Mouse (Mus musculus) ovary, postnatal 14 days (tissue): ENCODE measurements around the gene Actl7b.

ENCODE experiments used
- DNase-seq: peaks from one replicate; pipeline ENCODE4 v3.0.0; 2022; ENCODE audit warnings: low spot score

Gene Actl7b

DNA sequence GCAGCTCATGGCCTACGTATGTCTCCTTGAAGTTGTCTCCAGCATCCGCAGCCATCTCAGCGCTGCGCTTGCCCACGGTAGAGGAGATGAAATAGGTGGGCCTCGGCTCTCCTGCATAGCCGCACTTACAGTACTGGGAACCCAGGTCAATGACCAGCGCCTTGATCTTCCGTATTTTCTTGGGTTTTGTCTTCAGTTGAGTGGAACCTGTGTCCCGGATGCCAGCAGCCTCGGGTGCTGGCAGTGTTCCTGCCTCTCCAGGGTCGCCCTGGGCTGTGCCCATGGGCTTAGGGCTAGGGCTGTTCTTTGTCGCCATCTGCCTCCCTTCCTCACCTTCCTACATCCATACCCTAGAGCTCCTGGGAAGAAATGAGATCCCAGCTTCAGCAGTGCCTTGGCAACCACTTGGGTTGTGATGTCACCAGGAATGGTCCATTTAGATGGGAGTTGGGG is at the start of gene Actl7b:
TSS of gene Actl7b (minus strand) at position 403 of the 453 bp plus-strand sequence.
- no peak for DNase-seq

DNA sequence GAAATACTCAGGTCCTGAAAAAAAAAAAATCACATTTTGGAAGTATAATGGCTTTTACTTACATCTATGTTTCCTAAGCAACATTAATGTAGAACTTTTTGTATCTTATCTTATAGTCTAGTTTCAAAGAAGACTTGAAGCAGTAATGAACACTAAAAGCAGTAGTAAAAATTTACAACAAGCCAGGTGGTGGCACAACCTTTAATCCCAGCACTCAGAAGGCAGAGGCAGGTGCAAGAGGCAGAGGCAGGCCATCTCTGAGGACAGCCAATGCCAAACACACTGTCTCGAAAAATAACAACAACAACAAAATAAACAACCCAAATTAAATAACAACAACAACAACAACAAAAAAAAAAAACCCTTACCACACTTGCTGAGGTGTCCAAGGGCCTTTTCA is 29.8 kb upstream of the Actl7b start:
- DNase-seq, result no peak

DNA sequence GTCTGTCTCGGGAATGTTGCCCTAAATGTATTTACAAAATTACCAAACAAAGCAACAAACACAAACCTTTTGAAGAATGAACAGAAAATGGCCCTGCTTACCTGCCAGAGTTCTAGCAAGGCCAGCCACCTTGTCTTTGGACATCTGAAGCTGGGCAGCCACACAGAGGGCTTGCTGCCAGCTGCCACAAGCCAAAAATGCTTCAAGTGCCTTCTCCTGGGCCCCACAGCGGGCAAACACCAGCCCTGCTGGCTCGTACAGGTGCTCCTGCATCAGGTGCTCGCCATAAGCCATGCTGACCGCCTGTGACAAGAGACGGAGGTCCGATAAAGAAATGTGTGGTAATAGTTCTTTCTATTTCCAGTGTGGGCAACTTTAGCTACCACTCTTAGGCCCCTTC is 27.7 kb upstream of the Actl7b start:
- DNase-seq, result no peak

- no peak for DNase-seq
Measured at GRCm38 (mm10) chr4:56767861-56768284, 26.6 kb upstream of the Actl7b start.

GRCm38 (mm10) chr4:56757693-56758092 is 16.4 kb upstream of the Actl7b start:
- no peak for DNase-seq

GRCm38 (mm10) chr4:56756966-56757600 is 15.8 kb upstream of the Actl7b start:
- DNase-seq, result no peak

DNA sequence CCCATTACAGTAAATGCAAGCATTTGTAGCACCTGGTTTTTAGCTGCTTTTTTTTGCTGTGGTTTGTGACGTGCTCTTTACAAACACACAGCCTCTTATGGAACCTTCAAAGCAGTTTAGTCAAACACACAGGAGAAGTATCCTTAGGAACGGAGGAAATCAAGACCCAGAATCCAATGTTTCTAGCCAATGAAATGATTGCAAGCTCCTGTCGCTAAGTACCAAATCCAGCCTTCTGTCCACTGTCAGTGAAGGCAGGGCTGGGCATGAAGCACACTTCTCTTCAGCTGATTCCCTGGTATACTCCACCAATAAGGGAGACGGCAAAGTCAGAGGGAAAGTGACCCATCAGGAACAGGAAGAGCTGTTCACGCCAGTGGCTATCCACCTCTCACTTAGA is 14.8 kb upstream of the Actl7b start:
- no peak for DNase-seq

GRCm38 (mm10) chr4:56747456-56747855 is 6.2 kb upstream of the Actl7b start:
- no peak for DNase-seq

DNA sequence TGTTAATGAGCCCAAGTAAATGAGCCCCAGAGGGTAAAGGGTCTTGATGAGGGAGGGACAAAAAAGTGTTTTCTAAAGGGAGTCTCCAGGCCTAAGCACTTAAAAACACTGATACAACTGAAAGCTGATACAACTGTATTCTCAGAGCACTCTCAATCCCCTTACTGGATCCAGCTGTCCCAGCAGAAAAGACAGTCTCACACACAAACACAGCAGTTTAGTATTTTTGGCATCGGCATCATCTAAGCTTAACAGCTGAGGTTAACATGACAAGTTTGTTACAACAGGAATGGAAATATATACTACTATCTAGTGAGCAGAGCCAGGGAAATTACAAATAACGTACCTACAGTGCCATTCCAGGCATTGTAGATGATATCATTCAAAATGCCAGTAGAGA is 5.1 kb upstream of the Actl7b start:
- DNase-seq, result no peak

DNA sequence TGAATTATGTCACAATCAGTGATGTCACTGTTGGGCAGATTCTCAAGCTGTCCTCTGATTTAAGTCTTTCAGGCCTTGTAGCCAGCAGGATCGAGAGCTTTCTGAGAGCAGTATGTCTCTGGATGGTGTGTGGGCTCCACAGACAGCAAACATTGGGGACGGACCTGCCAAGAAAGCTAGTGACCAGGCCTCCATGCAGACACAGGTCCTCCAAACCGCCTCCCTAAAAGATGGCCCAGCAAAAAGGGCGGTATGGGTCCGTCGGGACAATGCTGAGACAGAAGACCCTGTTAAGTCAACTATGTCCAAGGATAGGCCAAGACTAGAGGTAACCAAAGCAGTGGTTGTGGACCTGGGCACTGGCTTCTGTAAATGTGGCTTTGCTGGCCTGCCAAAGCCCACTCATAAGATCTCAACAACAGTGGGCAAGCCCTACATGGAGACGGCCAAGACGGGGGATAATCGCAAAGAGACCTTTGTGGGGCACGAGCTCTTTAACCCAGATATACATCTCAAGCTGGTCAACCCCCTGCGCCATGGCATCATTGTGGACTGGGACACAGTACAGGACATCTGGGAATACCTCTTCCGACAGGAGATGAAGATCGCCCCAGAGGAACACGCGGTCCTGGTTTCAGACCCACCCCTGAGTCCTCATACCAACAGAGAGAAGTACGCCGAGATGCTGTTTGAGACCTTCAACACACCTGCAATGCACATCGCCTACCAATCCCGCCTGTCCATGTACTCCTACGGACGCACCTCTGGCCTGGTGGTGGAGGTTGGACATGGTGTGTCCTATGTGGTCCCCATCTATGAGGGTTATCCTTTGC is 2.3 kb upstream of the Actl7b start, which contains the start of gene Actl7a:
TSS of gene Actl7a (plus strand) at position 51 of the 833 bp plus-strand sequence.
- no peak for DNase-seq

- DNase-seq, result no peak
Measured at GRCm38 (mm10) chr4:56742698-56743097, 1.5 kb upstream of the Actl7b start.

- no peak for DNase-seq
Measured at GRCm38 (mm10) chr4:56740611-56741010, 632 bp downstream of the Actl7b start.

DNA sequence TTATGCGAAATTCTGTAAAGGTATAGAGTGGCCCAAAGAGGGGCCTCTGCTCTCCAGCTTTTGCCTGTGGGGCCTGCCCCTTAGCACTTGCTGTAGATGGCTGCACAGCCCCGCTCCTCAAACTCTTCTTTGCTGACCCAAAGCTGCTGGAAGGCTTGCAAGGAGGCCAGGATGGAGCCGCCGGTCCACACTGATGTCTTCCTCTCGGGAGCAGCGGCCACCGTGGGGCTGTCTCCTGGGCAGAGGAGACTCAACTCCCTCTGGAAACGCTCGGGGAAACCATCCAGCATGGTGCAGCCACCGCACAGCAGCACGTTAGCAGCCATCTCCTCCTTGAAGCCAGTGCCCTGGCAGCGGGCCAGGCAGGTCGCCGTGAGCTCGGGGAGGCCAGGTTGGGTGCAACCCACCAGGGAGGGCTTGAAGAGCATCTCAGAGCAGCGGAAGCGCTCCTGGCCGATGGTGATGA is 1.2 kb downstream of the Actl7b start, which contains the start of gene Gm26657:
TSS of gene Gm26657 (plus strand) at position 51 of the 466 bp plus-strand sequence.
- no peak for DNase-seq

- no peak for DNase-seq
Measured at GRCm38 (mm10) chr4:56725839-56726238, 15.4 kb downstream of the Actl7b start.

GRCm38 (mm10) chr4:56723237-56723636 is 18.0 kb downstream of the Actl7b start:
- DNase-seq, result no peak

- no peak for DNase-seq
Measured at GRCm38 (mm10) chr4:56722346-56722745, 18.9 kb downstream of the Actl7b start.

DNA sequence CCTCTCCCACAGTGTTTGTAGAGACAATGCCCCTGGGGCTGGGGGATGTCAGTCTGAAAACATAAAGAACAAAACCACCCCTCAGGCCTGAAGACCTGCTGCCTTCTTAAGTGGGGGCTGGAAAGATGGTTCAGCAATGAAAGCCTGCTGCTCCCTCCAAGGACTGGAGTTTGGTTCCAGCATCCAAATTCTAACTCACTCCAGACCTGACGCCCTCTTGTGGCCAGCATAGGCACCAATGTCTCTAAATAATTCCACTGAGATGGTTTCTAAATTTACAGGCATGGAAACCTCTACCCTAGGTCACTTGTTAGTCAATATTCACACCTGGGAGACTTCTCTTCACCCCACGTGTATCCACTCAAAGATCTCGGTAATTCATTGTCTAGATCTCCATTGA is 19.8 kb downstream of the Actl7b start:
- DNase-seq, result peak; percentile 30

DNA sequence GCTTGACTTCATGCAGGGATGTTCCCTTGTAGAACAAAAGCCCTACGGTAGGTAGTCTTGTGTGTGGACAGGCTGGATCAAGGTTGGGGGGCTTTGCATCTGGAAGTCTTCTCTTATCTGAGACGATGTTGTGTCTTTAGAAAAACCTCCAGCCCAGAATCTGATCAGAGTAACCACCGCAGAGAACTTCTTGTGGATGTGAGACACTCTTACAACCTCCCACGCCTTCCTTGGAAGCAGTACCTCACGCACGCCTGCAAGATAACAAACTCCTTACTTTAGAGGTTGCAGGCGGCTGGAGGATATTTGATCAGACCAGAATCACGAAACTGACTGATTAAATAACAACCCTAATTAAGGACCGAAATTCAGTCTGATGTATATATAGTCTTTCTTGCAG is 20.8 kb downstream of the Actl7b start:
- DNase-seq, result no peak

GRCm38 (mm10) chr4:56719456-56719855 is 21.8 kb downstream of the Actl7b start:
- DNase-seq, result no peak

DNA sequence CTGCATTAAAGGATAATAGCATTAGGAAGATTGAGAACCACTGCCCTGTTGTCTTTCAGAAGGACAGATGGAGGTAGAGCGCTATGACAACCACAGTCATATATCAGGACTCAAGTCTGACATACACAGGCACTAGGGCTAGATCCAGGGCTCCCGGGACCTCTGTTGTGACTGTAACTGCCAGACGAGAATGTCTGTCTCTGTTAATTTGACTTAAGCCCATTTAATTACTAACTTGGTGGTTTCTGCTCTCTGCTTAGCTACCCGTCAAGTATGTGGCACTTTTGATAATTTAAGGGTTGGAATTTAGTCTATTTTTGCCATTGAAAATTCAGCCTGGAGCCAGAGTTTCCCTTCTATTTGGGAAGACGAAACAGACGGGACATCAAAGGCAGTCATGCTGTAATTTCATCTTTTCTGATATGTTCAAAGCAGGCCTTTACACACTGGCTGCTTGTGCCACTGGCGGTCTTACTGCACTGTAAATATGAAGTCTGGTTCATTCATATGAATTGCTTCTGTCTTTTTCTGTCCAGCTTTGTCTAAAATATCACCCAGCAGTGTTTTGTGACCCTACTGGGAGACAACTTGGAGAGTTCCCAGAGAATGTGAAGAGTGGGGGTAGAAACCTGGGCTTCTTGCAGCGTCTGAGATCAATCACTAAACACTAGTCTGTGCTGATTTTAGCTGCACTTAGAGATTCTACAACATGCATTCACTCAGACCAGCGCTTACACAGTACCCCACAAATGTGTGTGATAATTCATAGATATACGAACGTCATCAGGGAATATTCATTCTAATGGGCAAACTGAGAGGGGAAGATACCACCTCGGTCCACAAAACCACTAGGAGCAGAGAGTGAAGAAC is 22.4 kb downstream of the Actl7b start:
- DNase-seq, result no peak

- no peak for DNase-seq
Measured at GRCm38 (mm10) chr4:56717932-56718331, 23.3 kb downstream of the Actl7b start.

- DNase-seq, result no peak
Measured at GRCm38 (mm10) chr4:56716801-56717200, 24.4 kb downstream of the Actl7b start.
